Mouse (Mus musculus): ENCODE results near the gene Cdc37.
"Not testable (repeated sequence)": the region's sequence is repeated elsewhere in the genome, so short reads cannot be mapped to it uniquely, and the experiment has no call there.

Cdc37 gene

GRCm38 (mm10) chr9:21149654-21150419, at the start of gene Cdc37:
Gene Cdc37 (minus strand): TSS chr9:21149982.
- peak; percentile 90 to 92 for DNase-seq

GRCm38 (mm10) chr9:21198960-21199359, 49.2 kb upstream of the Cdc37 start:
- DNase-seq: no peak

- no peak for DNase-seq
Measured at GRCm38 (mm10) chr9:21197981-21198380, 48.2 kb upstream of the Cdc37 start.

- DNase-seq: no peak
Measured at GRCm38 (mm10) chr9:21196521-21197433, 47.0 kb upstream of the Cdc37 start.

- not testable (repeated sequence) for DNase-seq
Measured at GRCm38 (mm10) chr9:21195736-21196505, 46.1 kb upstream of the Cdc37 start.

- no peak for DNase-seq
Measured at GRCm38 (mm10) chr9:21194787-21195493, 45.2 kb upstream of the Cdc37 start.

- no peak for DNase-seq
Measured at GRCm38 (mm10) chr9:21193786-21194185, 44.0 kb upstream of the Cdc37 start.

- no peak for DNase-seq
Measured at GRCm38 (mm10) chr9:21190670-21191069, 40.9 kb upstream of the Cdc37 start.

- DNase-seq: no peak
Measured at GRCm38 (mm10) chr9:21189905-21190304, 40.1 kb upstream of the Cdc37 start.

- DNase-seq: no peak
Measured at GRCm38 (mm10) chr9:21185436-21185835, 35.7 kb upstream of the Cdc37 start.

- no peak for DNase-seq
Measured at GRCm38 (mm10) chr9:21184733-21185132, 35.0 kb upstream of the Cdc37 start.

GRCm38 (mm10) chr9:21183905-21184413, 34.2 kb upstream of the Cdc37 start:
- DNase-seq: peak; percentile 58 to 69

- DNase-seq: no peak
Measured at GRCm38 (mm10) chr9:21183421-21183820, 33.6 kb upstream of the Cdc37 start.

GRCm38 (mm10) chr9:21181421-21182220, 31.8 kb upstream of the Cdc37 start:
- no peak for DNase-seq

GRCm38 (mm10) chr9:21180841-21181240, 31.1 kb upstream of the Cdc37 start:
- DNase-seq: no peak

- DNase-seq: no peak
Measured at GRCm38 (mm10) chr9:21180402-21180801, 30.6 kb upstream of the Cdc37 start.

- no peak for DNase-seq
Measured at GRCm38 (mm10) chr9:21172364-21172763, 22.6 kb upstream of the Cdc37 start.

- DNase-seq: no peak
Measured at GRCm38 (mm10) chr9:21169157-21169556, 19.4 kb upstream of the Cdc37 start.

- peak; percentile 74 to 79 for DNase-seq
Measured at GRCm38 (mm10) chr9:21168161-21169123, 18.7 kb upstream of the Cdc37 start.

Data from thymus, postnatal 36 days (tissue).